Comparison of ENCODE assay signal across 16 mouse cellular contexts in the genomic region with DNA sequence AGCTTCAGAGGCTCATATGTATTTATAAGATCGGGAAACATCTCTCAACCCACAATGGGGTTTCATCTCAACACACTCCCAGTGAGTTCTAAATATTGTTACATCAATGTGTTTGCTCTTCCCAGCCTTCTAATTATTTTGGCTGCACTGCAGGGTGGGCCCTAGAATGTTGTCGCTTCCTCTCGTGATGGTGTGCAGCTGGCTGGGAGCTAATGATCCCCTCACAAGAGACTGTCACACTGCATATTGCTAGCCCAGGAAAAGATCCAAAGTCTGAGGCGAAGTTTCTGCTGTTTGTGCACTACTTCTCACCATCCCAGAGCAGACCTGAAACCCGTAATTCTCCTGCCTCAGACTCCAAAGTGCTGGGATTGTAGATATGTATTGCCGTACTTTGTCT.
"Had no signal": no experiment of that assay in that cellular context is flagged by ENCODE, and none has a peak within 500 bp of the region (broad histone marks: within the 10 kb centered on the region; RNA-seq: fewer than 3 reads in every experiment).

No protein-coding gene starts in this region.

- H3K4me3 ChIP-seq: layer of hippocampus, adult 2 months; limb, embryonic 10.5 days; limb, embryonic 13.5 days; liver, embryonic 12.5 days; liver, embryonic 15.5 days; lung, embryonic 15.5 days had no signal

- H3K9ac ChIP-seq: limb, embryonic 13.5 days; liver, embryonic 12.5 days; liver, embryonic 15.5 days; lung, embryonic 15.5 days had no signal

- ATAC-seq: intestine, postnatal 0 days; liver, embryonic 12.5 days had no signal

- H3K36me3 ChIP-seq: limb, embryonic 10.5 days; limb, embryonic 13.5 days; liver, embryonic 12.5 days; liver, embryonic 15.5 days; lung, embryonic 15.5 days had no signal

- DNase-seq: layer of hippocampus, adult 9-11 months; liver; lung, adult 18-20 months; lung, postnatal 10 days; lung, postnatal 36 days; midbrain, embryonic 14.5 days; thymus, adult 18-20 months; thymus, postnatal 36 days had no signal

- H3K9me3 ChIP-seq: limb, embryonic 10.5 days; limb, embryonic 13.5 days; liver, embryonic 12.5 days; liver, embryonic 15.5 days; lung, embryonic 15.5 days had no signal

- H3K4me1 ChIP-seq: liver, embryonic 12.5 days; liver, embryonic 15.5 days; lung, embryonic 15.5 days had no signal

- H3K4me2 ChIP-seq: limb, embryonic 13.5 days; liver, embryonic 12.5 days; liver, embryonic 15.5 days; lung, embryonic 15.5 days; midbrain, embryonic 11.5 days had no signal

- H3K27ac ChIP-seq: layer of hippocampus, adult 2 months; limb, embryonic 10.5 days; liver, embryonic 12.5 days; liver, embryonic 15.5 days; lung, embryonic 15.5 days had no signal

- H3K27me3 ChIP-seq: limb, embryonic 13.5 days; liver, embryonic 12.5 days; liver, embryonic 15.5 days; lung, embryonic 15.5 days had no signal
